Mouse (Mus musculus): ENCODE measurements around the gene Nrl.

Nrl gene

DNA sequence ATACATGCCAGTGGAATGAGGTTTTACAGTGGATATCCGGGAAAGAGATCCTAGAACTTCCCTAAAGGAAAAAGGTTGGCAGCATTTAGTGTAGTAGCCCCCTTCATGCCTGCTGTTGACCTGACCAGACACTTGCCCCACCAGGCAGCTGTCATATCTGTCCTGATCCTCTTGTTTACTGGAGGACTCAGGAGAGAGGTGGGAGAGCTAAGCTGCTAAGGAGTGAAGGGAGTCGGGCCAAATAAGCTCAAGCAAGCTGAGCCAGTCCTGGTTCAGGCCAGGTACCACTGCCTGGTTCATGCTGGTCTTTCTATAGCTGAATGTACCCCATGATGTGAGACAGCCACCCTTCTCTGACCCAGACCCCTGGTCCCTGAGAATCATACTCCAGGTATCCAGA is 1.9 kb upstream of the Nrl start:
- DNase-seq, result no peak

DNA sequence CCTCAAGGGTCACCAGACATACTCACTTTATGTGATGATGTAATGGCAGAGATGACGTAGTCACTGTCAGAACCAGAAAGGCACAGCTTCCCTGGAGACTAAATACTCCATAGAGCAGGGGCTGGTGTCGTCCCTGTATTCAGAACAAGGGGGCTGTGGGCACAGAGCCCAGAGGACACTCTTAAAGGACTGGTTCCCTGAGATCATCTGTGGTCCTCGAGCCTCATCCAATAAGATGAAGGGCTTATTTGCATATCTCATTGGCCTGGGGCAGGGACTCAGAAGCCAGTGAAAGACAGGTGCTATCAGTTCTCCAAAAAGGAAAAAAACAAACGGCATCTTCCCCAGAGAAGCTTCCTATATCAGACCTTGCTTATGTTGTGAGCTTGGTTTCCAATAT is 719 bp downstream of the Nrl start:
- DNase-seq, result no peak

DNA sequence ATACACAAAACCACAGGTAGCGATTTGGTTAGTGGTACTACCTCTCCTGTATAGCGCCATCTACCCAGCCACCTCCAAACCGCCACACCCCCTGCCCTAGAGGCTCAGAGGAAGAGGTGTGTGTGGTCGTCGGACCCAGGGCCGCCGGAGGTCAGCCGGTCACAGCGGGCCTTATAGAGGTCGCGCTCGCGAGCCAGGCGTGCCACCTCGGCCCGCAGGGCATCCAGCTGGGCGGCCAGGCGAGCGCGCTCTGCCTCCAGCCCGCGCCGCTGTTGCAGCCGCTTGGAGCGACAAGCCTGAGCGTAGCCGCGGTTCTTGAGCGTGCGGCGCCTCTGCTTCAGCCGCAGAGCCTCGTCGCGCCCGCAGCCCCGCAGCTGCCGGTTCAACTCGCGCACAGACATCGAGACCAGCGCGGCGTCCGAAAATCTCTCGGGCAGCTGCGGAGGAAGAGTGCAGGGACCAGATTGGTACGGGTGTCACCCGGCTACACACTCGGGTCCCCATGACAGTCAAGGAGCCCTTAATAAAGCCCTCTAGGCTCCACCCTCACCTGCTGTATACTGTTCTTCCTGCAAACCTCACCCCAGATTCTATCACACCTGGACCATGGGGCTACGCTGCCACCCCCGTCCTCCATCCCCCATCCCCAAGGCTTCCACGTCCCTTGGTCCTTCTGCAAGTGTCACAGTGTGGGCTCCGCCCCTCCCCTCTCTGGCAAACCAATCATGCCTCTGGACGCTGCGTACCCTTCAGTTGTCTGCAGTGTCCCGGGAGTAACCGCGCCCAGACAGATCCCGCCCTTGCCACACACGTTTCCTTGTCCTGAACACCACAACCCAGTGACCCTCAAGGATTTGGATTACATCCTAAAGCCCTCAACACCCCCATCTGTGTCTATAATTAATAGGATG is 4.1 kb downstream of the Nrl start:
- peak; percentile 46 for DNase-seq

DNA sequence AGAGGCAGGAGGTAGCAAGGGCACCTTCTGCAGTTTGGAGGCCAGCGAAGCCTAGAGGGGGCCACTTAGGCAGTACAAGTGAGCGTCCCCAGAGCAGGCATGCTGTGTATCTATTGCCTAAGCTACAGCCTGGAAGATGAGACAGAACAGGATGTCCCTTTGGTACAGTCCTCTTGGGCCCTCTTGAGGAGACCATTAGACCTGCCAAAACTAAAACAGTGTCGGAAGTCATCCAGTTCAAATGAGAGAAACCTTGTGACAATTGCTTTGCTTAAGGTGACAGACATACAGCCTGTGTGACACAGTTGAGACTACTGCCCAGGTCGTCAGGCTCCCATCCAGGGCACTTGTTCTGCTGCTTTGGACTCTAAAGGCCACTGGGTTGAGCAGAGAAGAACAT is 5.2 kb downstream of the Nrl start:
- no peak for DNase-seq

DNA sequence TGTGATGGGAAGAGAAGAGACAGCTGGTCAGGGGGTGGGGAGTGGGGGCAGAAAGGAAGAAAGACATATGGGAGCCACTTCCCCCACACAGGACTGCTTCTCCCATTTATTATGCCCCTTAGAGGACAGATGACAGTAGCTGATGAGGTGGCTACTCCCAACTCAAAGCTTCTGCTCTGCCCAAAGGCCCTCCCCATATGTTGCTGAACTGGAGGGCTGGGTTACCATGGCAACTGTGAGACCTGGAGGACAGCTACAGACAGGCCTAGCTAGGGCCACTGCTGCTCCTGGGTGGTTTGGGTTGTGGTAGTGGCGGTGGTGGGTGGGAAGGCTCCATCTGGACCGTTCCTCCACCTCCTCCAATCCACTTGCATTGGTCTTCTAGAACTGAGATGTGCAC is 5.9 kb downstream of the Nrl start:
- DNase-seq, result no peak

DNA sequence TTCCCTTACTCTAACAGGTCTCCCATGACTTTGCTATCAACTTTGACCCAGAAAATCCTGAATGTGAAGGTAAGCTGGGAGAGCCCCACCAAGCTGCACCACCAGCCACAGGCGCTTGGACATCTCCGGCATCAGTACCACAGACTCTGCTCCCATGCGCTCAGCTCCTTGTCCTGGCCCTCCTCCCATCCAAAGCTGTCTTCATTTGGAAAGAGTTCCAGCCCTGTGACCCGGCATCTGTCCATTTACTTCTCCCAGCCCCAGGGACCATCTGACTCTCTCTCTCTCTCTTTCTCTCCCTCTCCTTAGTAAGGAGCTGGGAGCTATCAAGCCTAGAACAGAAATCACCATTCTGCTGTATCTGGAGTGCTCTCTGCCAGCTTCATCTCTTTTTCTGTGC is 8.9 kb downstream of the Nrl start:
- no peak for DNase-seq

DNA sequence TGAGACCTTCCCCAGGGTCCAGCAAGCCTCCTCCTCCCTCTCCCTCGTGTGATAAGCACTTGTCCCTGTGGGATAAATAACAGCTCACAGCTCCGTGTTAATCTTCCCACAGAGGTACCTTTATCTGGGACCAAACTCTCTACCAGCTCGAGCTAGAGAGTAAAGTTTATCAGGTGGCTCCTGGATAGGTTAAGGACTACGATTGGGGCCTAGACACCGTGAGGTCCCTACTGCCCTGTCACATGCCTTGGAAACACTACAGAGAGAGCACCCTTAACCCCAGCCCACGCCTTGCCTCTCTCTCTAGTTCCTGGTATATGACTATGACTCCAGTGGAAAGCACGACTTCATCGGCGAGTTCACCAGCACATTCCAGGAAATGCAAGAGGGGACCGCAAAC is 10.9 kb downstream of the Nrl start:
- DNase-seq, result no peak

DNA sequence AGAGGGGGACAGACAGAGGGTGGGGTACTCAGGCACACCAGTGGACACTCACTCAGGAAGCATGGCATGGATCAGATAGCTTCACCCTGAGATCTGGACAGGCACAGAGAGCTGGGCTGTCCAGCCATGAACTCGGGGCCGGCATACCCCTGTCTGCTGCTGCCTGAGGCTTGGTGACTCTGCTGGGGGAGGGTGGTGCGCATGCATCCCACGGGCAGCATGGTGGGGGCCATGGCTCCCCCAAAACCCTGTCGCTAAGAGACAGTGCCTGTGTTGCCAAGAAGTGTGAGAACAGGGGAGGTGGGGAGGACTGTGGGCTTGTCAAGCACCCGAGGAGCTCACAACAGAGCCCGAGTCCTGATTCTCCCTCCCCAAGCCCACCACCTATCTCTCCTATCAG is 13.7 kb downstream of the Nrl start:
- peak; percentile 34 for DNase-seq

DNA sequence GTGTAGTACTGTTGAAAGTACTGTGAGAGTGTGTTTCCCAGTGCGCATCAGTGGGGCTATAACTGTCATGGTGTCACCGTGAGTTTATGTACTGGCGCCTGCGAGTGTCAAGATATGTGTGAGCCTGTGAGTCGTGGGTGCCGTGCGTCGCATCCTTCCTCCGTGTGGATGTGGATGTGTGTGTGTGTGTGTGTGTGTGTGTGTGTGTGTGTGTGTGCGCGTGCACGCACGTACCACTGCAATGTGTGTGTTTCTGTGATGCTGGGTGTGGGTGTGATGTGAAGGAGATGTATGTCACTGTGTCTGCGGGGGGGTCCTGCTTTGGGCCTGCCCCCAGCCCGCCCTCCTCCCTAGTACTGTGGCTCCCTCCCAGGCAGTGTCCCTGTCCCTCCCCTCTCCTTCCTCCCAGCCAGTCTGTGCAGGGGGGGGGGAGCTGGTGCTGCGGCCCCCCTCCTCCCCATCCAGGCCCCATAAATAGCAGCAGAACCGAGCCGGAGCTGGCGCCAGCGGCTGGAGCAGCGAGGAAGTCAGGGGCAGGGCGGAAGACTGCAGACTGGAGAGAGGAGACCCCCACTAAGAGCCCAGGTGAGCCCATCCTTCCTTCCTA is 14.6 kb downstream of the Nrl start, which contains the start of gene Cpne6:
Gene Cpne6, plus strand, starts transcription at position 321 of the 607 bp plus-strand sequence.
- DNase-seq, result peak; percentile 29

DNA sequence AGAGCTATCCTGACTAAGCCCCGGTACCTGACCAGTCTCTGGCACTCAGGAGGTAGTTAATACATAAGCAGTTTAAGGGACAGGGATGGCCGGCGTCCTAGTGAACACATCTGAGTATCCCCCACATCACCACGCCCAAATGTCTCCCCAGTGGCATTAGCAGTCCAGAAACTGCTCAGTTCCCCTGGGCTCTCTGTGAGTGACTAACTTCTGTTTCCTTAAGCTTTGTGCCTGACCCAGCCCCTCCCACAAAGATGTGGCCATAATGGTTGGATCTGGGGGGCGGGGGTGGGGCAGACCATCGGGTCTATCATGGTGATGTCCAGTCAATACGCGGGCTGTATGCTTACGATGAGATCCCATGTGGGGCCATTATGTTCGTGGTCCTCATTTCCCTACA is 15.2 kb downstream of the Nrl start:
- DNase-seq, result no peak

DNA sequence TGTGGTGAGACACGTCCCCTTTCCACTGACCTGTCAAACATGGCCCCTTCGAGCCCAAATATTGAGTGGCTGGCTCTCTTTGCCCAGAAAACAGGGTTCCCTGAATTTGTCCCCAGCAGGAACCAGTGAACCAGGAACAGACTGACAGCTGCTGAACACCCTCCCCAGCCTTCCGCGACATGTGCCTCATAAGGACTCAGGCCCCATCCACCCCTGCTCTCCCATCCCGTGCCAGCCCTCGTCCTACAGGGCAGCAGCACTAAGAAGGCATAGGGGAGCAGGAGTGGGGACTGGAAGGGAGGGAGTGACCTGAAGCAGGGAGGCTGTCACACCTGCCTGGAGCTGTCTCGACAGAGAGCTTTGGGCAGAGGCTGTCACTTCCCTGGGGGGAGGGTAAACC is 17.0 kb downstream of the Nrl start:
- no peak for DNase-seq

DNA sequence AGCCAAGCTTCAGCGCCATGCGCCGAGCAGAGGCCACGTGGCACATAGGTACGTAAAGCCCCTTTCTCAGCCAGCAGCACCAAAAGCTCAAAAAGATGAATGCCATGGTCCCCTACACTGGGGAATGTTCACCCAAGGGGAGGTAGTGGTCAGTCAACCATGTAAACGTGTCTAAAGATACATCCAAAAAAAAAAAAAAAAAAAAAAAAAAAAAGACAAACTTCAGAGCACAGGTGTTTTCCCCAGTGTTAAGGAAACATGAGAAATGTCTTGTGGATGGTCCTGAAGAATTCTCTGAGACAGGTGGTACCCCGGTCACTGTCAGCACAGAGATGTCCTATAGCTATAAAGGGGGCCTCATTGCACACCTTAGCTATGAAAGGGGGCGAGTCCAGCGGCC is 19.2 kb downstream of the Nrl start:
- DNase-seq, result no peak

DNA sequence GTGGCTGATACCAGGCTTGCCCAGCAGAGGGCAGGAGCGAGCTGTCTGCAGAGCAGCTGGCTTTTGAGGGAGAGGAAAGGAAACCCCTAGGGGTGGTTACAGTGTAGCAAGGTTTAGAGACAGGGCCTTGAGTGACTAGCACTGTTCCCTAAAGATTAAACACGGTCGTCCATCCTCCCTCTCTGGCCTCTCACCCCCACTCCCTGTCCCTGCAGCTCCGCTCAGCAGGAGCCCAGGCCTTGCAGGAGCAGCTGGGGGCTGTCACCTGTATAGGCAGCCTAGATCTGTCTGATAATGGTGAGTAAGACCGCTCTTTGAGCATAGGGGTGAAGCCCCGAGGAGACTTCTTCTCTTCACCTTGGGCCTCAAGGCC is 27.3 kb downstream of the Nrl start:
- peak; percentile 96 for DNase-seq

DNA sequence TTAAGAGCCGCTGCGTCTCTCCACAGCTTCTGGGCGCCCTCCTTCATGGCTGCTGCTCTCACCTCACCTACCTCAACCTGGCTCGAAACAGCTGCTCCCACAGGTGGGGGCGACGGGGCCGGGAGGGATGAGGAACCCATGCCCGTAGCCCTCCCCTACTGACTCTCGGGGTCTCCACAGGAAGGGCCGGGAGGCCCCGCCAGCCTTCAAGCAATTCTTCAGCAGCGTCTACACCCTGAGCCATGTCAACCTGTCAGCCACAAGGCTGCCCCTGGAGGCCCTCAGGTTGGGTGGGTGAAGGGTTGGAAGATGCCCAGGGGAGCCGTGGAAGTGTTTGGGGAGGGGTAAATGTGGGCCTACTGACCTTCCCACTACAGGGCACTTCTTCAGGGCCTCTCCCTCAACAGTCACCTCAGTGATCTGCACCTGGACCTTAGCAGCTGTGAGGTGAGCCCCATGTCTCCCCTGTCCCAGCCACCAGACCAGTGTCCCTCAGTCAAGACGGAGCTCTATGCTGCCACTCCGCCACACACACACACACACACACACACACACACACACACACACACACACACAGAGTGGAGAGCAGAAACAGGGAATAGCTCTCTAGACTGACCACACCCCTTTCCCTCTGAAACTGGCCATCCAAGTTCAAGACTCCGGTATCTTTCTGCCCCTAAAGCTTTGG is 27.9 kb downstream of the Nrl start:
- no peak for DNase-seq

DNA sequence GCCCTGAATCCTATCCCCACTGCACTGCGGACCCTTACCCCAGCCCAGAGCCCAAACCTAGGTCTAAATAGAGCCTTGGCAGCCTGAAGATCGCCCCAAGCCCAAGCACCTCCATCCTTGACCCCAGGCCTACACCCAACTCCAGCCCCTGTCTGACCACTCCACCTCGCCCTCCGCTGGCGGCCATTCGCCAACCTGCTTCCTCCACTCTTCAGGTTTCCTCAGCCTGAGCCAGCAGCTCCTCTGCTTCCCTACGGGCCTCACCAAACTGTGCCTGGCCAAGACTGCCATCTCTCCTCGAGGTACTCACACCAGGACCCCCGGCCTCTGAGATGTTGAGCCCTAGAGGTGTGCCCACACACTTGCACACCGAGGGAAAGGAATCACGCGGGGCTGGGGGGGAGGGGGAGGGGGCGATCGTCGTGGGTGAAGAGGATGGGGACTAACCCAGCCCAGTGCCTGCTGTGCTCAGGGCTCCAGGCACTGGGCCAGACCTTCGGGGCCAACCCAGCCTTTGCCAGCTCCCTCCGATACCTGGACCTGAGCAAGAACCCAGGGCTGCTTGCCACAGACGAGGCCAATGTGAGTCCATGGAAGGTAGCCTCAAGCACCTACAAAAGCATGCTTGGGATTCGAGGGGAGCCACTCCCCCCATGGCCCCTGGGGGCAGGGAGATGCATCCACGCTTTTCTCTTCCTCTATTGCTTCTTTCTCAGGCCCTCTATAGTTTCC is 29.1 kb downstream of the Nrl start:
- no peak for DNase-seq

DNA sequence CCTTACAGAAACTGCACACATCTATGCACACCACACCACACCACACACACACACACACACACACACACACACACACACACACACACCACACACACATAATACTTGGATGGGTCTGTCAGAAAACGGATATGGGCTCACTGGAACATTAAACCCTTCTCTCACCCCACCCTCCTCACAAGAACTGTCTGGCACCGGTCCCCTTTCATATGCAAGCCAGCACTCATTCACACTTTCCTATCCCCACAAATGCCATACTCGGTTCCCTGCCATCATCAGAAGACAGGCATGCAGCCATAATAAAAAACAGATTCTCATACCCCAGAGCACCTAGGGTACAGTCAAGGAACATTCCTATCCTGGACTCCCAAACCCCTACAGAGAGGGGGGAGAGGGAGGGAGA is 32.7 kb downstream of the Nrl start:
- DNase-seq, result no peak

DNA sequence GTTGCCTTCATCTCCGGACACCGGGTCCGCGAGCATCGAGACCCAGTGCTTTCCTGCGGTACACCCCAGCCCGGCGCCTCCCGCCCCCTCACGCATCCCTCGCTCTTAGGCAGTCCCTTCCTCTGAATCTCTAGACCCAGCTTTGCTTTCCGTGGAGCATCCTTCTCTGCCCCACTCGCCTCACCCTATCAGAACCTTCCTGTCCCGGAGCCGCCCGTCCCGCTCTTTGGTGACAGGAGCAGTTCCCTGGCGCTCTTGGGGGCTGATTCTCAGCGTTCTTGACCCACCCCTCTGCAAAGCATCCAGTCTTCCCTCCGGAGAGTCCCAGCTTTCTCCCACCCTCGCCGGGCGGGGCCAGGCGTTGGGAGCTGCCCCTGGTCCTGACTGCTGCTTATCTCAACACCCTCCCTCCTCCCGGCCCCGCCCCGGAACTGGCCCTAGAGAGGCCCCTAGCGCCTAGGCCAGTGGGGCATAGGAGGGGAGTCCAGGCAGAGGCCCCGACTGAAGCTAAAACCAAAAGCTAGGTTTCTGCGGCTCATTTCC is 33.4 kb downstream of the Nrl start:
- peak; percentile 63 for DNase-seq

DNA sequence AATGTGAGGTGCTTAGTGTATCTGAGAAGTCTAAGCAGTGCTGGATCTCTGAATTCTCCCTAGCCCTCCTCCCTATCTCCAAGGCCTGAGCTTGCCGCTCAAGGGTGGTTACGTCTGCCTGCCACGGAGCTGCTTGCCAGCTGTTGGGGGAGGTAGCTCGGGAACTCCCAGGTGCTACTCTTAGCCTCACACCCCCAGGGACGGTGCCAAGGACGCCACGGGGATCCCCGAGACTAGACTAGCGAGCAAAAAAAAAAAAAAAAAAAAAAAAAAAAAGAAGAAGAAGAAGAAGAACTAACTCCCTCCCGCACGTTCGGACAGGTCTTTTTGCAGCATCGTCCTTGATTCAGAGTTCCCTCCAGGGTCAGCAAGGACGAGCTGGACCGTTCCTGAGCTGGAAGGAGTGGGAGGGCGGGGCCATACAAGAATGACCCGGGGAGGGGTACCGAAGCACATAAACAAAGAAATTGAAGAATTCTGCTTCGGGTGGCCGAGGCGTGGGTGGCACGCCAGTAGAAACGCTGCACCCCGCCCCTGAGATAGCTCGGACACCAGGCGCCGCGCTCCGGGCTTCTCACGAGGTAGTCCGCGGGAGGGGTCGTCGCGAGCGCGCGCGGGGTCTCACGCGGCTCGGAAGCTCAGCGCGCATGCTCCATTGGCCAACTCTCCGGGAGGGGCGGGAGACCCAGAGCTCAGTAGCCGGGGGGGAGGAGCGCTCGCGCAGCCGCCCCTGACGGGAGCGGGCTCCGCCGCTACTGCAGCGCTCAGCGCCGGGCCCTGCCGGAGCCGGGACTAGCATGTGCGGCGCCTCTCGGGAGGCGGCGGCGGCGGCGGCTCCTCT is 34.2 kb downstream of the Nrl start, which contains the start of gene Carmil3:
Gene Carmil3, plus strand, starts transcription at position 291 of the 841 bp plus-strand sequence.
- peak; percentile 89 for DNase-seq

DNA sequence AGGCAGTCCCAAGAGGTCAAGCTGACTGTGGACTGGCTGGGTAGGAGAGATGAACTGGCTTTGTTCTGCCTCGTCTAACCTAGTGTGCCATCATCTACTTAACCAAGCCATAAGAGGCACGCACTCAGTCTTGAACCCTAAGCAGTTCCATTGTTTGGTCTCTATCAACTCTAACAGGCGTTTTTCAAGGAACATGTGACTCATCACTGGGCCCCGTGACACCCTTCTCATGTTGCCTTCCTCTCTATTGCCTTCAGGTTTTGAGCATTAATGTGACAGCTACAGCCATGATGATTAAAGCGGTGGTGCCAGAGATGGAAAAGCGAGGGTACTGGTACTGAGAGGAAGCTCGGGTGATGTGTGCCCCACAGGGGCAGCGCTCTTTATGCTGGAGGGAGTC is 37.9 kb downstream of the Nrl start:
- DNase-seq, result no peak

DNA sequence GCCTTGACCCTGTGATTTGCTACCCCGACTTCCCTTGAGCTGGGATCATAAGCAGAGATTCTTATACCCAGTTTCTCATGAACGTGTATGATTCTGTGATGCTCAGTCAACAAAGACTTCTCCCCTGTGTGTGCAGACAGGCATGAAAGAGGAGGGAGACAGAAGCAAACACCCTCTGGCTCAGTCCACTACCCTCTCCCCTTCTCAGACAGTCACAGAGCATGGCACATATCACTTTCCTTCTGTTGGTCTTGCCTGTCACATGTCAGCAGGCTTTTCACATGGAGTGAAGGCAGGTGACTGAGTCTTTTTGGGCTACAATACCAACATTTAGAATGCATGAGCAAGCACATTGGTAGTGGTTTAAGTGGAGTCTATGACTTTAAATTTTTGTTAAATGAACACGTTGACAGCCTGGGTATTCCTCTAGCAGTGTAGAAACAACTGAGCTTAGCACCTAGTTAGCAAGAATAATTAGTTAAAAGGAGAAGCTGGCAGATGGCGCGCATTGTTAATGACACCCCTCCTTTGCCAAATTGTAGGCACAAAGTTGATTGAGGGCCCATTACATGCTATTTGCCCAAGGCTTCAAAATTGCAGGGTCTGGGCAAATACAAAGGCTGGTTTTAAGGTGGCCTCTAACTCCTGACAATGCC is 40.2 kb downstream of the Nrl start:
- no peak for DNase-seq

DNA sequence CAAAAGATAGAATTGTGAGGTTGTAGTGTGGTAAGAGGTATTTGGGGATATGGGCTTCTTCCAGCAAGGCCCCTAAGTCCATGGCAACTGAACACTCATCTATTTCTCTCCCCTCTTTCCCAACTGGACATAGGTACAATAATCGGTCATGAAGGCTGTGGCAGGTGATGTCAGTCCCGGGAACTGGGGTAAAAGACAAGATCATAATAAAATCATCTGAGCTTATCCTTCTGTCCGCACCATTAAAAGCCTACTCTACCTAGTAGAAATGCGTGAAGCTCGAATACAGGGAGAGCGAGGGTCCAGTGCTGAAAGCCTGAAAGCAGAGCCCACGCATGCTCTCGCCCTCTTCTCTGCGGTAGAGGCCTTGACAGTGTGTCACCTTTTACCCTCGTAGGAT is 45.2 kb downstream of the Nrl start:
- DNase-seq, result no peak

Data from right cerebral cortex, postnatal 4 days (tissue).